Mouse (Mus musculus) liver, postnatal 0 days (tissue): Measurements from ENCODE around the gene Pear1.

ENCODE experiments used
- CTCF ChIP-seq: sonication (generic); IDR thresholded peaks from 2 replicates; pipeline ENCODE4 v1.5.1; 2016; ENCODE audit warnings: antibody characterized with exemption, low read depth
- EP300 ChIP-seq: IDR thresholded peaks from 2 replicates; pipeline ENCODE4 v1.6.1; 2016; ENCODE audit warnings: antibody characterized with exemption, low read depth, mild to moderate bottlenecking

DNA sequence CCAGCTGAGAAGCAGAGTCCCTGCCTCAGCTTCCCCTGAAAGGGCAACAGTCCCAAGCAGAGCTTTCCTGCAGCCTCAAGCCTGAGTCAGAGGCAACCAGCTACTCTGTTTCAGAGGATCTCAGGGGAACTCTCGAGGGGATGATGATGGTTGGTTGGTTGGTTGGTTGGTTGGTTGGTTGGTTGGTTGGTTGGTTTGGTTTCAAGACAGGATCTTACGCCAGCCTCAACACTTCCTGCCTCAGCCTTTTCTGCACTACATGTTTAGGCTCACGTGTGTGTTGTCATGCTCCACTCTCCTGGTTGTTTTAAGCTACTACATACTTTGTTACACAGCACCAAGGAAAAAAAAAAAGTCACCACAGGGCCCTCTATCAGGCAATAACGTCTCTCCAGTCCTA is 80.2 kb downstream of the Pear1 start:
- TF ChIP-seq CTCF (no peak), EP300 (no peak)
